ENCODE assay signal across 8 mouse cellular contexts in genomic region chr11:35282825-35283571, GRCm38 (mm10).
DNase-seq lines count a peak whose midpoint lies in the region; ATAC-seq and TF ChIP-seq lines count a peak whose summit lies in the region.

No protein-coding gene starts in this region.

- H3K9me3 ChIP-seq in lung, embryonic 14.5 days (ENCODE audit: low read depth, low read length), result no peaks in the 10 kb centered on the region
- H3K9me3 ChIP-seq in embryonic facial prominence, embryonic 14.5 days (ENCODE audit: control insufficient read depth, low read length), result no peaks in the 10 kb centered on the region
- H3K9me3 ChIP-seq in intestine, embryonic 16.5 days (ENCODE audit: control insufficient read depth, low read length), result no peaks in the 10 kb centered on the region
- no peaks in the 10 kb centered on the region for H3K9me3 ChIP-seq in liver, embryonic 12.5 days (replicated peaks)

- no peaks in the 10 kb centered on the region for H3K36me3 ChIP-seq in lung, embryonic 14.5 days (ENCODE audit: insufficient read depth)
- H3K36me3 ChIP-seq in embryonic facial prominence, embryonic 14.5 days (ENCODE audit: control insufficient read depth, insufficient read depth, low read length), result no peaks in the 10 kb centered on the region
- no peaks in the 10 kb centered on the region for H3K36me3 ChIP-seq in intestine, embryonic 16.5 days (ENCODE audit: control insufficient read depth, insufficient read depth, low read length)
- H3K36me3 ChIP-seq in liver, embryonic 12.5 days, result no peaks in the 10 kb centered on the region

- 0 out of 2 replicates have a peak overlapping the region, but pooled peaks have one; percentile 6 for H3K9ac ChIP-seq in lung, embryonic 14.5 days
- H3K9ac ChIP-seq in embryonic facial prominence, embryonic 14.5 days (ENCODE audit: low read depth, low read length), result 0 out of 2 replicates have a peak overlapping the region, but pooled peaks have one; percentile 37
- no peak overlapping the region for H3K9ac ChIP-seq in intestine, embryonic 16.5 days (ENCODE audit: low read depth, low read length)
- no peak overlapping the region for H3K9ac ChIP-seq in liver, embryonic 12.5 days

- peak; percentile 56 for DNase-seq in lung, embryonic 14.5 days
- DNase-seq in lung, postnatal 14 days, result no peak
- peak; percentile 77 for DNase-seq in embryonic facial prominence, embryonic 14.5 days (ENCODE audit: low spot score)
- peak; percentile 30 to 65 for DNase-seq in left cerebral cortex, adult 8-10 months (ENCODE audit: low spot score in 2 of 2)
- DNase-seq in retina, embryonic 14.5 days (ENCODE audit: low spot score), result peak; percentile 49
- no peak for DNase-seq in kidney, adult 18-20 months

- 15% methylated on average over 12 of the region's 12 CpGs for WGBS in lung, embryonic 14.5 days
- 11% methylated on average over 12 of the region's 12 CpGs for WGBS in embryonic facial prominence, embryonic 14.5 days
- WGBS in intestine, embryonic 16.5 days, result 41% methylated on average over 12 of the region's 12 CpGs
- 45% methylated on average over 12 of the region's 12 CpGs for WGBS in liver, embryonic 12.5 days (ENCODE audit: insufficient replicate concordance)

- peak overlapping the region; percentile 54; the same call in 1 of the 2 replicates for H3K27ac ChIP-seq in lung, embryonic 14.5 days (ENCODE audit: low read depth)
- H3K27ac ChIP-seq in embryonic facial prominence, embryonic 14.5 days (replicated peaks; ENCODE audit: low read depth, low read length), result no peak overlapping the region; the same call in 1 of the 2 replicates
- no peak overlapping the region for H3K27ac ChIP-seq in intestine, embryonic 16.5 days (ENCODE audit: low read length)
- no peak overlapping the region for H3K27ac ChIP-seq in liver, embryonic 12.5 days

- H3K4me1 ChIP-seq in lung, embryonic 14.5 days (ENCODE audit: insufficient read depth), result peaks cover 26% of the 10 kb centered on the region; the same call in 1 of the 2 replicates
- H3K4me1 ChIP-seq in embryonic facial prominence, embryonic 14.5 days (ENCODE audit: control insufficient read depth, insufficient read depth, low read length), result peaks cover 19% of the 10 kb centered on the region
- peaks cover 13% of the 10 kb centered on the region for H3K4me1 ChIP-seq in intestine, embryonic 16.5 days (ENCODE audit: control insufficient read depth, insufficient read depth, low read length)
- no peaks in the 10 kb centered on the region for H3K4me1 ChIP-seq in liver, embryonic 12.5 days

- H3K4me2 ChIP-seq in lung, embryonic 14.5 days, result peak overlapping the region; percentile 25; the same call in 1 of the 2 replicates
- H3K4me2 ChIP-seq in embryonic facial prominence, embryonic 14.5 days (ENCODE audit: low read depth, low read length), result peak overlapping the region; percentile 26
- H3K4me2 ChIP-seq in intestine, embryonic 16.5 days (ENCODE audit: low read depth, low read length), result no peak overlapping the region
- H3K4me2 ChIP-seq in liver, embryonic 12.5 days, result no peak overlapping the region

- ATAC-seq in lung, embryonic 14.5 days (ENCODE audit: insufficient read depth), result peak; percentile 57
- peak; percentile 76 for ATAC-seq in embryonic facial prominence, embryonic 14.5 days (ENCODE audit: low read depth)
- no peak for ATAC-seq in intestine, embryonic 16.5 days
- no peak for ATAC-seq in liver, embryonic 12.5 days

- H3K27me3 ChIP-seq in lung, embryonic 14.5 days (ENCODE audit: insufficient read depth, low read length), result peaks cover 4% of the 10 kb centered on the region; the same call in 1 of the 2 replicates
- no peaks in the 10 kb centered on the region for H3K27me3 ChIP-seq in embryonic facial prominence, embryonic 14.5 days (replicated peaks; ENCODE audit: control insufficient read depth, insufficient read depth, low read length)
- H3K27me3 ChIP-seq in intestine, embryonic 16.5 days (replicated peaks; ENCODE audit: control insufficient read depth, insufficient read depth, low read length), result no peaks in the 10 kb centered on the region; the same call in 1 of the 2 replicates
- no peaks in the 10 kb centered on the region for H3K27me3 ChIP-seq in liver, embryonic 12.5 days (replicated peaks)

- no peak for TF ChIP-seq CTCF in lung, embryonic 14.5 days (IDR thresholded peaks at IDR 0.05; ENCODE audit: low read depth)

- no peak overlapping the region for H3K4me3 ChIP-seq in lung, embryonic 14.5 days (ENCODE audit: low read depth, low read length)
- no peak overlapping the region for H3K4me3 ChIP-seq in embryonic facial prominence, embryonic 14.5 days (ENCODE audit: low read depth, low read length)
- no peak overlapping the region for H3K4me3 ChIP-seq in intestine, embryonic 16.5 days (ENCODE audit: low read length)
- no peak overlapping the region for H3K4me3 ChIP-seq in liver, embryonic 12.5 days

Comparison
In these comparisons a context has a peak if more than half of its experiments do, and no peak if none do; other contexts are left out.
1. DNase-seq: peak in lung, embryonic 14.5 days (single experiment), embryonic facial prominence, embryonic 14.5 days (single experiment), left cerebral cortex, adult 8-10 months (2 of 2) and retina, embryonic 14.5 days (single experiment); none in lung, postnatal 14 days (single experiment) and kidney, adult 18-20 months (single experiment).
2. ATAC-seq: peak in lung, embryonic 14.5 days (single experiment) and embryonic facial prominence, embryonic 14.5 days (single experiment); none in intestine, embryonic 16.5 days (single experiment) and liver, embryonic 12.5 days (single experiment).
3. H3K4me2 ChIP-seq: peak in lung, embryonic 14.5 days (single experiment) and embryonic facial prominence, embryonic 14.5 days (single experiment); none in intestine, embryonic 16.5 days (single experiment) and liver, embryonic 12.5 days (single experiment).
4. H3K9ac ChIP-seq: peak in lung, embryonic 14.5 days (single experiment) and embryonic facial prominence, embryonic 14.5 days (single experiment); none in intestine, embryonic 16.5 days (single experiment) and liver, embryonic 12.5 days (single experiment).